Mouse (Mus musculus) induced T-regulatory cell, adult 2 months (primary cell): Measurements from ENCODE around the gene Gata3.
A peak's percentile ranks its signal among the peaks of the same experiment; 100 is the strongest.

Experiments used
- DNase-seq: peaks from one replicate; pipeline ENCODE4 v3.0.0-alpha.2; 2012; ENCODE audit warnings: low read depth

Gata3 gene

DNA sequence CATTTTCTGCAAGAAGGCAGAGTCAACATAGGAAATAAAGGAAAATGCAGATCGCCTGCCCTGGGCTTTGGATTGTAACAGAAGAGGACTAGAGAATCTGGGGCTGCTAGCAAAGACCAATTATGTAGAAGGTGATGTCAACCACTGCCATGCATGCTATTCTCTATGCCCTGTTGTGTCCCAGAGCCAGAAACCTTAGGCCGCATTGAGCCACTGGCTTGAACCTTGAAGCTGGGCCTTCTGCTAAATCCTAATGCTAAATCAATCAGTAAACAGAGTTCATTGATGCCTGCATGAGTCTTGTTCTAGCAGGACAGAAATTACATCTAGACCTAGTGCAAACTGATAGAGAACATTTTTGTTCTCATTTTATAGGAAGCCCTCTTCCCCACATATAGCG, 3.8 kb downstream of the Gata3 start:
- no peak for DNase-seq

DNA sequence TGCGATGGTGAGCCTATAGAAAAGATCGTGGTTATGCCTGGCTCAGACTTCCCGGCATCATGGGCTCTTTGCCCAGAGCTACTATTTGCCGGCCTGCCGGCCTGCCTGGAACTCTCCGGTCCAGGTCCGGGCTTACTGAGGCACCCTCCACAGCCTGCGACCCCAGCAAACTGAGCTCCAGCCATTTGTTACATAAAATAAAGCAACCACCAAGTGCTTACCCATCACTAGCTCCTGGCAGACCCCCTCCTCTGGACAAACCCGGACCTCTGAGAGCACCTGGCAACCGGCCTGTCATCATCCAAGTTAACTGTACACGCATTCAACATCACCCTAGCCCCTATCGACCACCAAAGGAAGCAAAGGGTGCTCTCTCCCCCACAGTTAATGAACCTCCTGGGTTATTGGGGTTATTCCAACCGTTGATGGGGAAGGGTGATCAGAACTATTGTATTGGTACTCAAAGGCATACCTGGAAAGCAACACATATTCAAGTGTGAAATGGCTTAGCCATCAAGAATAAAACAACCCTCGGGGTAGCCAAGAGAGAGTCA, 4.5 kb downstream of the Gata3 start:
- peak; percentile 18 for DNase-seq

DNA sequence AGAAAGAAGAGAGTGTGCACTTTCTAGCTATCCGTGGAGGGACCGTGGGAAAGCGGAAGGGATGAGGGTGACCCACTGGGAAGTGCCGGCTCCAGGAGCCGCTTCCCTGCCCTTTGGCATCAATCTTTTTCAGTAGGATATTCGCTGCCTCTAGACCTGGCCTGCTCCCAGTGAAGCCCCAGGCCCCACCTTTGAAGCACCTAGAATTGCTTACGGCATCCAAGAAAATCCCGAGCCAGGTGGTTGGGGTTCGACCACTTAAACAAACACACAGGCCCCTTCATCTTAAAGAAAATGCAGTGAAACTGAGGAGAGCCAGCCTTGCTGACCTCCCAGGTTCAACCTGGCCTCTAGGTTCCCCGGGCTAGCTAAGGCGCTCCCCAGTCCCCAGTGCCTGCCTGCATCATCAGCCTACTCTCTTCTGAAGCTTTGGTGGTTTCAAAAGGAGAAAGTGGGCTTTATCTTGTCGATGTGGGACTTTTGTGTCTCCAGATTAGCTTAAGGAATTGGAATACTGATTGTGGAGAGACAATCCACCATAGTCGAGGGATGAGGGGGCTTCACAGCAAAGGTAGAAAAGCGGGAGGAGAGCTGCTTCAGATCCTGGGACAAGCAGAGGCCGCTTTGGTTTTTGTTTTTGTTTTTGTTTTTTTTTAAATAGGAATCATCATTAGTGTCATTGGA, 5.2 kb downstream of the Gata3 start:
- DNase-seq: peak; percentile 36

DNA sequence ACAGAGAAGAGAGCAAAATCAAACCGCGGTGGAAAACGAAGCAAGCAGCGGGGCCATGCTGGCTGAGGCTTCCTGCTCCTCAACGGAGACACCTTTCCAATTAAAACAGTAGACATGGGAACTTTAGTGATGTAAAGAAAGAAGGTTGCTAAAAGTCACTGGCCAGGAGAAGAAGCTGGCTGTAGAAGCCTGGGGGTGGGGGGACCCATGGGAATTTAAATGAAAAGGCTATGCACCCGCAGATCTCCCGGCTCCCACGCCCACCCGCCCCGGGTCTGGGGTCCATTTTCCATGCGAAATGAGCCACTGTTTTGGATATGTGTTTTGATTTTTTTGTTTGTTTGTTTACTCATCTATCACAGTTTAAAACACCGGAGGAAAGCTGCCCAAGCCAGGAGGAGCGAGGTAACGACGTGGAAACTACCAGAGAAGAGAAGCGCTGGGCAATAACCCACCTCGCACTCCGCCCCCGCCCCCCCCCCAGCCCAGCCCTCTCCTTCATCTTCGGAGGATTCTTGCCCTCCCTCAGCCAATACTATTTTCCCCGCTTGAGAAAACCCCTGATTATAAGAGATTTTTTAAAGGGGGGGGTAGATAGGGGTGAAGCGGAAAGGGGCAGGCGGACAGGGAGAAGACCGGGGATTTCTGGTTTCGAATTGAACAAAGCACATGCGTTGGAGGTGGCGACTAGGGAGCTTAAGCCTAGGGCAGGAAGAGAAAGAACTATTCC, 5.9 kb downstream of the Gata3 start:
- DNase-seq: peak; percentile 76

DNA sequence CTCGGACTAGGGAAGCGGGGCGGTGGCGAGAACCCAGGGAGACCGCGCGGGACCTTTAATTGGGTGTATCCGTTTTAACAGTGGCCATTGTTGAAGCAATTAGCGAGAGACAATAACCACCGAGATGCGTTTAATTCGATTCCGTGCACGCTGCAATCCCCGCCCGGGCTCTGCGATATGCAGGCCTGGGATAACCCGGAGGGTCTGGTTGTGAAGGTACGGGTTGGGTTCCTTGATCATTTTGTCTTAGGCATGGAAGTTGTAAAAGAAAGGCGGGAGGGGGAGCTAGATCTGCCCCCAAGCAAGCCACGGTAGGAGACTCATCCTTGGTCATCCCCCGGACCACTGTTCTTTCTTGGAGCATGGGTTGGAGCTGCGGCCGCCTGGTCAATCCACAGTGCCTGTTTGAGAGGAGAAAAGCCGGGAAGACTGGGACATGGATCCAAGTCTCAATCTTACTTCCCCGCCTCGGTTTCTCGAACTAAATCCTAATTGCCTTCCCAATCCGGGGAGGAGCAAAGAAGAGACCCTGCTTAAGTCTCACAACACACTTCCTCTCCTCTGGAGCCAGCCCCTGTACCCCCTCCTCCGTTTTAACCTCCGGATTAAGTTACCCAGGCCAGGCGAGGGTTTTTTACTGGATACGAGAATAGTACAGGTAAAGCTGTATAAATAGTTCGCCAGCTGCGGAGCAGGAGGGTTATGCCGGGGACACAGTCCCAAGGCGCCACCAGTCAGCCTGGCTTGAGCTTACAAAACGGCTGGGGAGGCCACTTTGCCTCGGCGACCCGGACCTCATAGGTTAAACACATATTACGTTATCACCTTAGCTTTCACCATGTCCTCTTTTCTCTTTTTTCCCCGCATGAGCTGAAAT, 6.7 kb downstream of the Gata3 start:
- DNase-seq: peak; percentile 68

DNA sequence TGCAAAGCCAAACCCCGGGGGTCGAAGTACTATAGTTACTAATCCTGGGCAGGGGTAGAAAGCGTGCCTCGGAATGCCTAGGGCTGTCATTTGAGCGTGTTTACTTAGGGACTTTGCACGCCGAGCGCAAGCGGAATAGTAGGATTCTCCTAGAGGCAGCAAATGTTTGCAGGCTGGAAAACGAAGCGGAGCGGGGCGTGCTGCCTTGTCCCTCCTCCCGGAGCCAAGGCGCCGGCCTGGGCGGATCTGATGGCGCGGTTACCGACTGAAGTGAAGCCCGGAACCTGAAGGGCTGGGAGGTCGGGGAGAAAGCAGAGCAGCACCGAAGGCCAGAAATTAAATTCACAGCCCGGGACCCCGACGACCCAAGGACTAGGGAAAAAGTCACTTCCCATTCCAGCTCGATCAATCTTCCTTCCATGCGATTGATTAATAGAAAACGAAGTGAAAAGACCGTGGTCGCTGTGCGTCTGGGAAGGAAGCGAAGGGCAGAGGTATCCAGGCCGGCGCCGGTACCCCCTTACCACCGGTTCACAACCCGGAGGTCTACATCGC, 7.4 kb downstream of the Gata3 start:
- DNase-seq: peak; percentile 73

DNA sequence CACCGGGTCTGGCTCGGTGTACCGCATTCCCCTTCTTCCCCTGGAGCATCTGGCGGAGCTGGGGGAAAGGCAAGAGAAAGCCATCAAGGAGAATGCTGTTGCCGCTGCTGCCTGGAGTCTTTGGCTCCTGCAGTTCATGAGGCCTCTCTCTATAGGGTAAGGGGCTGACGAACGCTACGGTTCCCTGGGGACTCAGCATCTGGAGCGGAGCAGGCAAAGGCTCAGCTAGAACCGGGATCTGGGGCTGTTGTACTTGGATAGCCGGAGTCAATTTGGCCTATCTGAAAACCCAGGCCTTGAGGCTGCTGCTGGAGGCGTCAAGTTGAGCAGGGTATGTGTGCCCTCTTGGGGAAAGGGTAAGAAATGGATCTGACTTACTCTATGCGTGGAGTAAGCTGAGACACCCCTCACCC, 8.2 kb downstream of the Gata3 start:
- DNase-seq: peak; percentile 68

DNA sequence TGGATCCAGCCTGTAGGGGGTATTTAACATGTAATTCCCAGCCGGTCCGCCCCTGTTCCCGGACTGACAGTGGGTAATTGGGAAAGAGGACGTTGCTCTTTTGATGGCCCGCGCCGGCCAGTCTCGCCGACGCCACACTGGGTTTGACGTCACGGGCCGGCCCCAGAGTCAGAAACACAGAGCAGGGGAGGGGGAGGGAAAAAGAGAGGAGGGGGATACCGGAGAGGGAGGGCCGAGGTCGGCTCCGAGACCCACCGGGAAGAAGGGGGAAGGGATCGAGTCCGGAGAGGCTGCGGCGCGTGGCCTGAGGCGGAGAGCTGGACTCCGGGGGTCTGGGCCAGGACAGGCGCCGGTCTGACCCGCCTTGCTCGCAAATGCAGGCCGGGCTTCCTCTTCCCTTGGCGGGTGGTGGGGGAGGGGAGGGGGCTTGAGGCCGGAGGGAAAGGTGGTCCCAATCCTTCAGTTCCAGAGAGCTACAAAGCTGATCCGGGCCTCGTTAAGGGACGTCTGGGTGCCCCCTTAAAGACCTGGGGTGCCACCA, 8.7 kb downstream of the Gata3 start, which contains the start of gene 4930412O13Rik:
Gene 4930412O13Rik (plus strand): TSS at position 202 of the 541 bp plus-strand sequence.
- no peak for DNase-seq

DNA sequence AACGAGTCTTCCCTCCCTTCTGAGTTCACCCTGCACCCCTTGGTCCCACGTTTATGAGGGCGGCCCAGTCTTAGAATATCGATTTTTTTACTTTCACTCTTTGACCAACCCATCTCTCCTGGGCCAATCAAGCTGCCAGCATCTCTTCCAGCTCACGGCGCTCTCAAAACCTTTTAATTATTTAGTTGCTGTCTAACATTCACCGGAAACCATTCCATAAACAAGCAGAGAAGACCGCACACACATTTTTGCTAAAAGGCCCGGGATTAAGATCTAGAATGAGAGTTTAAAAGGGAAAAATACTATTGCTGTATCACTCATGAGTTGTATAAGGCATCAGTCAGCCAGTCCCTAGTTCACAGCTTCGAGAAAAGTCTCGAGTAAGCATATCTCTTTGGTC, 9.6 kb downstream of the Gata3 start:
- no peak for DNase-seq

DNA sequence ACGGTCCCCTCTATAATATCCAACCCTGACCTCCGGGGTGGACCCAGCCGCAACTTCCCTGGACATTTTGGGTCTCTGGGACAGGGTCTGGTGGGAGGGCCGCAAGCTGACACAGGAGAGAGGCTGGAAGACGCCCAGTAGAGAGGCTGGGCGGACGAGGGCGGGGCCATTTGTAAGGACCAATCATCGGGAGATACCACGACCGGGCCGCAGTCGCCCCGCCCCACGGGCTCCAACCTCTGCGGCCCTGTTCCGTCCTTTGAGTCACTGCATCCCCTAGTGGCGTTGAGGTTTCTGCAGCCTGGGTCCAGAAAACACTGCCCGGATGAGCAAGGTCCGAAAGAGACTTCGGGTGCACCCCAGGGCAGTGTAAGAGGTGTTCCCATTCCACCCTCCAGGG, 10.3 kb downstream of the Gata3 start:
- DNase-seq: peak; percentile 97

DNA sequence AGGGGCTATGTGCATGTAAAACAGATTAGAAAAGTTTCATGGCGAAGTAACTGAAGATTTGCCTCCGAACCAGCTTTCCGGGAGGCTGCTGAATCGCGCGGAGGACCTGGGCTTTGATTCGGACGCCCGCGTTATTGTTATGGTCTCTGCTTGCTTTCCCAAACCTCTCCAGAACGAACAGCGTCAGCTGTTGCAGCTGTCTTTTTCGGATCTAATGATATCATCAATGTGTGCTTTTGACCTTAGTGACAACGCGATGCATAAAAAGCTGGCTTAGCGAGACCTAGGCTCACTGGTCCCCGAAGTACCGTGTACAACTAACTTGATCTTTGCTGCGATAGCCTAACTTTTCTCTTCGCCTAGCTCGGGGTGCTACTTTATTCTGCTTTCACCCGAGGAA, 10.7 kb downstream of the Gata3 start:
- no peak for DNase-seq

DNA sequence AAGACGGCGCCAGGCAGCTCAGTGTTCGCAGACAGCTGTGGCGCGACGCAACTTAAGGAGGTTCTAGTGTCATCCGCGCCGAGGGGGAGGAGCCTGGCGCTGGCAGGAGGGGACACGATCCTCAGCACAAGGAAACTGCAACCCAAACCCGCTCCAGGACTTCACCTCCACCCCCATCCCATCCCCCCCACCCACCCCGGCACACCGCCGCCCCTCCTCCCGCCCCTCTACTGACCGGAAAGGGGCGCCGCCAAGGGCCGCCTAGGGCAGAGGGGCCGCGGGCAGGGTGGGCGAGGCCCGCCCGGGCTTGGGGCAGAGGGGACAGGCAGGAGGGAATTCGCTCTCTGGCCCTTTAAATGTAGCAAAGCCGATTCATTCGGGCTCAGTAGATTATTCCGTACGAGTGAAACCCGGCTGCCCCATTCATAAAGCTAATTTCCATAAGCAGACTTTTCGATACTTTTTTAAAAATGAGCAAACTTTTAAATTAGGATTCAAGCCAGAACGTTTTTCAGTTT, 11.2 kb downstream of the Gata3 start:
- peak; percentile 94 for DNase-seq

DNA sequence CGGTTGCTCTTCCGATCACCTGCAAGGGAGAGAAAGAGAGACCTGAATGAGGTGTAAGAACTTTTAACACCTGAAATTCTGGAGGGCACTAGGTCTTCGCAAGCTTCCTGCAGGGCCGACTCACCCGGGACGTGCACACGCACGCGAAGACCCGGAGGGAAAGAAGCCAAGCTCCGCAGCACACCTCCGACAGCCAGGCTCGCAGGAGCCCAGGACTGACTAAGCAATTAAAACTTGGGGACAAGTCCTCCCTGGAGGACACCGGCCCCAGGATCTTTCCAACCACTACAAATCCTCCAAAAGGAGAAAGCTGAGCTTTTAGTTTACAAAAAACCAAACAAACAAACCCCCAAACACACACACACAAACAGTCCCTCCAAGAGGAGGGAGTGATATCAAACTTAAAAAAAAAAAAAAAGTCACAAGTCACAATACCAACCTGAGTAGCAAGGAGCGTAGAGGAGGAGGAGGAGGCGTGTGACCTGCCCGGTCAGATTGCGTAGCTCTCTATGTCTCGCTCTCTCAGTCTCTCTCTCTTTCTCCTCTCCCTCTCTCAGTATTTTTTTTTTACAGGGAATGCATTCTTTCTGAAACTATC, 11.8 kb downstream of the Gata3 start:
- no peak for DNase-seq

DNA sequence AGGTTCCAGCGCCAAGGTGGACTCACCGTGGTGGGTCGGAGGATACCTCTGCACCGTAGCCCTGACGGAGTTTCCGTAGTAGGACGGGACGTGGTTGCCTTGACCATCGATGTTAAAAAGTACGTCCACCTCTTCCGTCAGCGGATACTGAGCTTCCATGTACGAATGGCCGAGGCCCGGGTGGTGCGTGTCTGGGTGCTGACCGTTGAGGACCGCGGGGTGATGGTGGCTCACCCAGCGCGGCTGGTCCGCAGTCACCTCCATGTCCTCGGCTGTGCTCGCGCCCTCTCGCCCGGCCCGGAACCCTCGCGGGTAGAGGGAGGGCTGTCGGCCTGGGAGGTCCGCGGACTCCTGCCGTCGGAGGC, 12.5 kb downstream of the Gata3 start:
- DNase-seq: no peak

DNA sequence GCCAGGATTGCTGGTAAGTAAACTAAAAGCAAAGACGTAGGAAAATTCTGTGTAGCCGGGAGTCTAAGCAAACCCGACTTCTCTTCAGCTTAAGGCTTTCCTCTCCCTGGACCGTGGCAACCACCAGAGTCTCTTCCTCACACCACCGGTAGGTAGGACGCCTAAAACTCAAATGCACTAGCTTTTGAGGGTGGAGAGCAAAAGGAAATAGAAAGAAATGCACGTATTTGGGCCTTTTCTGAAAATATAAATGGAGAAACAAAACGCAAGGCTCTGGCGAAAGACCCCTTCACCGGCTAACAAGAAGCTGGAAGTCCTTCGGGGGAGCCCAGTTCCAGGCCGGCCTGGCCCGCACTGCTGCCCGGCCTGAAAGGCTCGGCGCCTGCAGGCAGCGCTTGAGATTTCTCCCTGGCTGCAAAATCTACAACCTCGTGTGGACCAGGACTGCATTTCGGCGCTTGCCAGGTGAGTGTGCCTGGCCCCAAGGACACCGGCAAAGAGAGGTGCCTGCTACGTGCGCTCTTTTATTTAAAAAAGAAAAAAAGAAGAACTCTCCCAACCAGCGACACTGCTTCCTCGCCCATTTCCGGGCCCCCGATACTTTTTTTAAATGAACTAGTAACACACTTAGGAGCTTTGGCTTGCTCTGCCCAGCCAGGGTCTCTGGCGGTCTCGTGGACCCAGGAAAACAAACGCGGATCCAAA, 13.1 kb downstream of the Gata3 start:
- DNase-seq: peak; percentile 72

DNA sequence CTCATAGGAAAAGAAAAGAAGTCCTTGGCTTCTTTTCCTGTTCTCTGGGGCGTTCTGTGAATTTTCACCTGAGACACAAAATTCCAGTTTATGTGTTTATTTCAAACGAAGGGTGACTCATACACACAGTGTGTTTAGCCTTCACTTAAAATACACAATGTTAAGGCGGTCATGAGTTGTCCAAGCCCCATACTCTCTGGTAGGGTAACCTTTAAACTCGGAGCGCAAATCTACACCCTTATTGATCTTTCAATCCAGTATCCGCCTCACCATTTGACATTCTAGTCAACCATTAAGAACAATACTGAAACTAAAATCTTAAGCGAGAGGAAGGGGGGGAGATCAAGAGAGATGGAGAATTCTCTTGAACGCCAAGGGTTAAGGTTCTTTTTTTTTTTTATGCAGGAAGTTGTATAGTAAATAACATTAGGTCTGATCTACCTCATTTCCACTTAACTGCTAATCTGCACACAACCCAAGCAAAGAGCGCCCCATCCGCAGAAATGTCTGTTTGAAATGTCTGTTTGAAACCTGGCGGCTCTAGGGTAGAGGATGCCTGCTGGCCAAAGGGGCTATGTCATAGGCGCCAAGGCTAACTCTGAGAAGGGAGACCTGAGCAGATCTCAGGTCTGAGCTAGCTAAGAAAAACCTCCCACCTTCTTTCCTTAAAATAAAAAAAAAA, 14.0 kb downstream of the Gata3 start:
- peak; percentile 92 for DNase-seq

DNA sequence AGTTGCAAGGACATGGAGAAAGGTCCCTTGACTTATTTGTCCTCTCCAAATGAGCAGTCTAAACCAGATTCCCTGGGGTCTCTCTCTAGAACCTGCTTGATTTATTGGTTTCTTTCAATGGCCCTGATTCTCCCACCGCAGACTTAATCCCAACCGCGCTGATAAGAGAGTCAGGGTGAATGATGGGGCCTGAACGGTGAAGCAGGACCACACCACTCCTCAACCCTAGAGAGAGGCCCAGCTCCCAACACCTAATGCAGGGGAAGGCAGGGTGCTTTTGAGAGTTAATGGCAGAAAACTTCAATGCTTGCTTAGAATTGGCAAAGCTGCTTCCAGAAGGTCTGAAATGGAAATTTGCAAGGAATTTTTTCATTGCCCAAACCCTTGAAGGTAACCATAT, 14.6 kb downstream of the Gata3 start:
- DNase-seq: no peak

DNA sequence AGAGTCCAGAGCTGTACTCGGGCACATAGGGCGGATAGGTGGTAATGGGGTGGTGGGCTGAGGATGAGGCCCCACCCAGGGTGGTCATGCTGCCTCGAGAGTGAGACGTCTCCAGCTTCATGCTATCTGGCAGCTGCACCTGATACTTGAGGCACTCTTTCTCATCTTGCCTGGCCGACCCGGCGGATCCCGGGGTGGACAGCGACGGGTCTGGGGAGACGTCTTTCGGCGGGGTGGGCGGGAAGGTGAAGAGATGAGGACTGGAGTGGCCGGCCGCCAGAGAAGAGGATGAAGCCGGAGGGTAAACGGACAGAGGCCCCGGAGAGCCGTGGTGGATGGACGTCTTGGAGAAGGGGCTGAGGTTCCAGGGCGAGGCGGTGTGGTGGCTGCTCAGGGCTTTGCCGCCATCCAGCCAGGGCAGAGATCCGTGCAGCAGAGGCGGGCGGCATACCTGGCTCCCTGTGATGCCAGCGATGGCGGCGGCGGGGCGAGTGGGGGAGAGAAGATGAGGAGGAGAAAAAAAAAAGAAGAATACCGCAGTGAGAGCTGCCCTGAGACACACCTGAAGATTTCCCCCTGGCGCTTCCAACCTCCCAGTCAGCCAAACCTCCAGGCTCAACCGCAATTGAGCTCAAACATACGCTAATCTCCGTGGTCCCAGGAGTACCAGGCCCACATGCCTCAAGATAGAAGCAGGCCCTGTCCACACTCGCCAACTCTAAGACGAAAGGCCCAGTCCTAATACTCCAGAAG, 15.2 kb downstream of the Gata3 start:
- peak; percentile 63 for DNase-seq

DNA sequence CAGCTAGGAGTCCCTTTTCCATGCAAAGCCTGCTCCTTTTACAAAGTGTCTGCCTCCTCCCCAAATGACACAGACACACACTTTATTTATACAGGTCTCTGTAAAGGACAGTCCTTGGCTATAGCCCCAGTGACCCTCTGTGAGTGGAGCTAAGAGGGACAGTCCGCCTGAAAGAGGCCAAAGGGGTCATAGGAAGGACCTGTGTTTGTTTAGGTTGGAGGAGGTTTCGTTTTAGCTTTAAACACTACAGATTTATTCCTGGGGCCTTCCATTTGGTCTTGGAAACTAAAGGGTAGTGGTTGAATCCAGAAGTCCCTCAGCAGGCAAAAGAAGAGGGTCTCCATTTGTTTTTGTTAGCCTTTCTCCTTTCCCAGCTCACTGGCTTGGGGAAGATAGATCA, 16.1 kb downstream of the Gata3 start:
- DNase-seq: no peak
